Mouse (Mus musculus) hindbrain, embryonic 10.5 days (tissue): ENCODE results near the gene Kcna10. TPM values are rescaled to one million over a fixed set of nuclear protein-coding genes. Genes with fewer than 3 reads are reported as not detected.
A peak's percentile ranks its signal among the peaks of the same experiment; 100 is the strongest.

Source experiments
- DNase-seq: peaks from one replicate; pipeline ENCODE4 v3.0.0-alpha.2; 2017; ENCODE audit warnings: low spot score
- H3K27ac ChIP-seq: fragments of 300-500 bp; sonication (generic); 2 replicates; pipeline ENCODE4 v1.5.1; 2016; ENCODE audit warnings: mild to moderate bottlenecking, moderate library complexity
- H3K27me3 ChIP-seq: fragments of 300-500 bp; sonication (generic); 2 replicates; pipeline ENCODE4 v1.6.1; 2016; ENCODE audit warnings: mild to moderate bottlenecking; ENCODE audit not compliant: poor library complexity, insufficient read depth, severe bottlenecking
- H3K36me3 ChIP-seq: fragments of 300-500 bp; sonication (generic); 2 replicates; pipeline ENCODE4 v1.6.1; 2016; ENCODE audit warnings: mild to moderate bottlenecking, moderate library complexity
- H3K4me1 ChIP-seq: fragments of 300-500 bp; sonication (generic); replicated peaks from 2 replicates; pipeline ENCODE4 v1.6.1; 2016; ENCODE audit warnings: mild to moderate bottlenecking
- H3K4me3 ChIP-seq: fragments of 300-500 bp; sonication (generic); 2 replicates; pipeline ENCODE4 v1.5.1; 2016; ENCODE audit warnings: mild to moderate bottlenecking, moderate library complexity
- H3K9me3 ChIP-seq: fragments of 300-500 bp; sonication (generic); 2 replicates; pipeline ENCODE4 v1.6.1; 2016; ENCODE audit warnings: mild to moderate bottlenecking, moderate library complexity
- WGBS: fragments of 180-500 bp; shearing (Covaris S2); methylation state at CpG from one replicate; pipeline ENCODE4 v1.1.7; 2016; 5-methylcytosine and 5-hydroxymethylcytosine counted together
- polyA plus RNA-seq: library from polyadenylated mRNA; unstranded; fragments of >200 nt; fragmentation: Nextera tagmentation; extraction: Ambion mirVana; gene quantifications from 2 replicates; pipeline ENCODE4 v1.2.1, GENCODE M21; 2016

Gene Kcna10
- polyA plus RNA-seq: not detected in 2 replicates

GRCm38 (mm10) chr3:107182756-107183155, at the start of gene Kcna10:
Gene Kcna10 (plus strand): TSS chr3:107183056.
- DNase-seq: no peak
- H3K27ac ChIP-seq: no peak within 1 kb of the TSS
- H3K4me3 ChIP-seq: no peak within 1 kb of the TSS
- H3K36me3 ChIP-seq: no peaks in the 10 kb centered on the region
- H3K4me1 ChIP-seq: no peaks in the 10 kb centered on the region
- WGBS: 85% methylated on average over 1 of the region's 1 CpGs
- H3K9me3 ChIP-seq: no peaks in the 10 kb centered on the region
- H3K27me3 ChIP-seq: no peaks in the 10 kb centered on the region

- 78% methylated on average over 3 of the region's 3 CpGs for WGBS
- Histone ChIP-seq H3K9me3 (no peaks in the 10 kb centered on the region), H3K27me3 (no peaks in the 10 kb centered on the region), H3K4me3 (no peak overlapping the region), H3K4me1 (no peaks in the 10 kb centered on the region), H3K27ac (no peak overlapping the region), H3K36me3 (no peaks in the 10 kb centered on the region)
- DNase-seq: no peak
Measured at GRCm38 (mm10) chr3:107134457-107134856, 48.4 kb upstream of the Kcna10 start.

- no peaks in the 10 kb centered on the region for H3K27me3 ChIP-seq
- H3K27ac ChIP-seq: no peak overlapping the region
- H3K4me3 ChIP-seq: no peak overlapping the region
- no peak for DNase-seq
- WGBS: 80% methylated on average over 7 of the region's 7 CpGs
- no peaks in the 10 kb centered on the region for H3K36me3 ChIP-seq
- peaks cover 9% of the 10 kb centered on the region for H3K4me1 ChIP-seq
- H3K9me3 ChIP-seq: no peaks in the 10 kb centered on the region
Measured at GRCm38 (mm10) chr3:107147126-107147525, 35.7 kb upstream of the Kcna10 start.

- Histone ChIP-seq H3K27ac (no peak overlapping the region), H3K9me3 (no peaks in the 10 kb centered on the region), H3K27me3 (no peaks in the 10 kb centered on the region), H3K4me1 (peaks cover 9% of the 10 kb centered on the region), H3K4me3 (no peak overlapping the region), H3K36me3 (no peaks in the 10 kb centered on the region)
- 69% methylated on average over 3 of the region's 3 CpGs for WGBS
- DNase-seq: peak; percentile 17
Measured at GRCm38 (mm10) chr3:107149006-107149405, 33.9 kb upstream of the Kcna10 start.

- Histone ChIP-seq H3K4me1 (peaks cover 9% of the 10 kb centered on the region), H3K27ac (no peak overlapping the region), H3K36me3 (no peaks in the 10 kb centered on the region), H3K9me3 (no peaks in the 10 kb centered on the region), H3K4me3 (no peak overlapping the region), H3K27me3 (no peaks in the 10 kb centered on the region)
- WGBS: 53% methylated on average over 3 of the region's 3 CpGs
- no peak for DNase-seq
Measured at GRCm38 (mm10) chr3:107150469-107150868, 32.4 kb upstream of the Kcna10 start.

GRCm38 (mm10) chr3:107150872-107151540, 31.9 kb upstream of the Kcna10 start:
- DNase-seq: no peak
- Histone ChIP-seq H3K4me3 (no peak overlapping the region), H3K27me3 (no peaks in the 10 kb centered on the region), H3K27ac (no peak overlapping the region), H3K36me3 (no peaks in the 10 kb centered on the region), H3K9me3 (no peaks in the 10 kb centered on the region), H3K4me1 (peaks cover 9% of the 10 kb centered on the region)
- WGBS: 47% methylated on average over 7 of the region's 7 CpGs

GRCm38 (mm10) chr3:107153772-107154655, 28.8 kb upstream of the Kcna10 start:
- Histone ChIP-seq H3K4me1 (peaks cover 12% of the 10 kb centered on the region), H3K9me3 (no peaks in the 10 kb centered on the region), H3K27me3 (no peaks in the 10 kb centered on the region), H3K27ac (no peak overlapping the region), H3K36me3 (no peaks in the 10 kb centered on the region), H3K4me3 (no peak overlapping the region)
- DNase-seq: no peak
- WGBS: 90% methylated on average over 11 of the region's 11 CpGs

GRCm38 (mm10) chr3:107158856-107159255, 24.0 kb upstream of the Kcna10 start:
- peaks cover 3% of the 10 kb centered on the region; the same call in 1 of the 2 replicates for H3K27me3 ChIP-seq
- peaks cover 13% of the 10 kb centered on the region for H3K4me1 ChIP-seq
- no peak for DNase-seq
- H3K36me3 ChIP-seq: no peaks in the 10 kb centered on the region
- H3K4me3 ChIP-seq: no peak overlapping the region
- WGBS: 85% methylated on average over 7 of the region's 7 CpGs
- H3K27ac ChIP-seq: no peak overlapping the region
- no peaks in the 10 kb centered on the region for H3K9me3 ChIP-seq

GRCm38 (mm10) chr3:107159418-107159817, 23.4 kb upstream of the Kcna10 start:
- H3K9me3 ChIP-seq: no peaks in the 10 kb centered on the region
- 66% methylated on average over 3 of the region's 3 CpGs for WGBS
- H3K4me3 ChIP-seq: peak overlapping the region; percentile 50
- no peak overlapping the region for H3K27ac ChIP-seq
- no peak for DNase-seq
- H3K36me3 ChIP-seq: no peaks in the 10 kb centered on the region
- peaks cover 3% of the 10 kb centered on the region; the same call in 1 of the 2 replicates for H3K27me3 ChIP-seq
- peaks cover 13% of the 10 kb centered on the region for H3K4me1 ChIP-seq

- Histone ChIP-seq H3K9me3 (no peaks in the 10 kb centered on the region), H3K36me3 (no peaks in the 10 kb centered on the region), H3K27ac (peak overlapping the region; percentile 73), H3K4me3 (peak overlapping the region; percentile 50), H3K4me1 (peaks cover 13% of the 10 kb centered on the region), H3K27me3 (peaks cover 3% of the 10 kb centered on the region; the same call in 1 of the 2 replicates)
- under 1% methylated on average over 17 of the region's 17 CpGs for WGBS
- peak; percentile 62 for DNase-seq
Measured at GRCm38 (mm10) chr3:107159859-107160324, 23.0 kb upstream of the Kcna10 start.

GRCm38 (mm10) chr3:107162741-107163140, 20.1 kb upstream of the Kcna10 start:
- Histone ChIP-seq H3K36me3 (no peaks in the 10 kb centered on the region), H3K4me1 (peaks cover 13% of the 10 kb centered on the region), H3K9me3 (no peaks in the 10 kb centered on the region), H3K4me3 (no peak overlapping the region), H3K27me3 (peaks cover 3% of the 10 kb centered on the region; the same call in 1 of the 2 replicates), H3K27ac (no peak overlapping the region)
- 93% methylated on average over 2 of the region's 2 CpGs for WGBS
- no peak for DNase-seq

GRCm38 (mm10) chr3:107169552-107169951, 13.3 kb upstream of the Kcna10 start:
- no peaks in the 10 kb centered on the region for H3K9me3 ChIP-seq

GRCm38 (mm10) chr3:107171964-107172363, 10.9 kb upstream of the Kcna10 start:
- H3K27me3 ChIP-seq: no peaks in the 10 kb centered on the region
- 75% methylated on average over 3 of the region's 3 CpGs for WGBS
- no peak overlapping the region for H3K27ac ChIP-seq
- H3K4me3 ChIP-seq: no peak overlapping the region
- H3K4me1 ChIP-seq: no peaks in the 10 kb centered on the region
- no peak for DNase-seq
- H3K36me3 ChIP-seq: no peaks in the 10 kb centered on the region
- no peaks in the 10 kb centered on the region for H3K9me3 ChIP-seq

More at GRCm38 (mm10) chr3:107169552-107169951, 13.3 kb upstream of the Kcna10 start:
- Histone ChIP-seq H3K4me1 (no peaks in the 10 kb centered on the region), H3K27ac (no peak overlapping the region), H3K4me3 (no peak overlapping the region), H3K36me3 (no peaks in the 10 kb centered on the region), H3K27me3 (no peaks in the 10 kb centered on the region)
- DNase-seq: no peak
- 77% methylated on average over 2 of the region's 2 CpGs for WGBS
